Mouse (Mus musculus): ENCODE measurements around the gene Ptgdr2.

Gene Ptgdr2

DNA sequence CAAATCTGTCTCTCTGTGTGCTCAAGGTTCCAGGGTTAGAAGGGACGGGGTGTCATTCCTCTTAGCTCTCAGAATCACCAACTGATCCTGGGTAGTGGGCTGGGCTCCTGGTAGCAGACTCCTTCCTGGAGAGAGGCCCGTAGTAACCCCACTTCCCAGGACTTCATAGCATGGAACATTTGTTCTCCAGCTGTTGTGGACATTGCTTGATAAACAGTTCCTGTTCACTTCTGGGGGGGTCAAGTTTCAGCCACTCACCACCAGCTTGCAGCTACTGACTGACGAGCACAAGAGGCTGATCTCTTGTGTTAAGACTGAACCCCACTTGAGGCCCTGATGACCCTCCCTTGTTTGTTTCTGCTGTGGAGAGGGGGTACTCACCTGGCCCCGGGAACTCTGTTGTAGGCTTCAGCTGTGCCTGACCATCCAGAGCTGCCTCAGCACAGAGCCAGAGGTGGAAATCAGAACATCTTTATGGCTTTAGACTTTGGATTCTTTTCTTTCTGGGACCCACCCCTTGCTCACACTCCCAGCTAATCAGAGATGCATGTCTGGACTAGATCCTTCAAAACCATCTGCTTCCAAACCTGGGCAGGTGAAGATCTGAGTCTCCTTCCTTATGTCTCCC lies 37.4 kb downstream of the Ptgdr2 start, which contains the start of gene Ms4a10:
Ms4a10 (minus strand) TSS at position 433 of the 628 bp plus-strand sequence.
- peak in 1 of 2 experiments; percentile 67 for DNase-seq (ENCODE audit: inconsistent age in 2 of 2, low spot score in 1 of 2)

DNA sequence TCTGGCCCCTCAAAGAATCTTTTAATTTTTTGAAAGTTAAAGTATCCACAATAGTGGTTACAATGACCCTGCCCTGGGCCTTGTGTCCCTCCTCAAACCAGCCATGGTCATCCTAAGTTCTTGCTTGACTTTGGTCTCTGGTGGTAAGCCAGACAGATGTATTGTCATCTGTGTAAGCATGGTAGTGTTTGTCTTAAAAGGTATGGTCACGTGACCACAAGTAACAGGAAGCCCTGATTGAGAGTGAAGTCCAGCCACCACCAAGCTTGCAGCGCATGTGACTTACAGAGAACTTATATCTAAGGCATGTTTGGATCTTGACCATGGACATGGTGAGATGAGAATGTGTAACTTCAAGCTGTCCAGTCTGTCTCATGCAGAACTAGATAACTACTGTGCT lies 38.2 kb downstream of the Ptgdr2 start:
- DNase-seq (ENCODE audit: inconsistent age in 2 of 2, low spot score in 1 of 2): no peak

DNA sequence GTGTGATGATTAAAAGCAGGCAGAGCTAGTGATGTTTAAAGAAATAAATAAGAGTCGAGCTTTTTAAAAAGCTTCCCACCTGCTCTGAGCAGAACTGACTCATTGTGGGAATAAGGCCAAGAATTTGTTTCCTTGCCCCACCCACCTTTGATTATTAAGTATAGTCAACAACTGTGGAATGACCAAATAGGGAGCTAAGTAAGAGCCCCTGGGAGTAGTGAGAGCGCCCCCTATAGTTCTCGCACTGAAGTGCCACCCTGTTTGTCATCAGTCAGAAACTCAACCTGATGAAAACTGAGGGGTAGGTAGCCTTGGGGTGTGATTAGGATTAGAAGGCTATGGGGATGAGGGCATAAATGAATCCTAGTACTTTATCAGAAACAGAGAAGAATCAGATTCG lies 39.4 kb downstream of the Ptgdr2 start:
- peak in 1 of 2 experiments; percentile 81 for DNase-seq (ENCODE audit: inconsistent age in 2 of 2, low spot score in 1 of 2)

DNA sequence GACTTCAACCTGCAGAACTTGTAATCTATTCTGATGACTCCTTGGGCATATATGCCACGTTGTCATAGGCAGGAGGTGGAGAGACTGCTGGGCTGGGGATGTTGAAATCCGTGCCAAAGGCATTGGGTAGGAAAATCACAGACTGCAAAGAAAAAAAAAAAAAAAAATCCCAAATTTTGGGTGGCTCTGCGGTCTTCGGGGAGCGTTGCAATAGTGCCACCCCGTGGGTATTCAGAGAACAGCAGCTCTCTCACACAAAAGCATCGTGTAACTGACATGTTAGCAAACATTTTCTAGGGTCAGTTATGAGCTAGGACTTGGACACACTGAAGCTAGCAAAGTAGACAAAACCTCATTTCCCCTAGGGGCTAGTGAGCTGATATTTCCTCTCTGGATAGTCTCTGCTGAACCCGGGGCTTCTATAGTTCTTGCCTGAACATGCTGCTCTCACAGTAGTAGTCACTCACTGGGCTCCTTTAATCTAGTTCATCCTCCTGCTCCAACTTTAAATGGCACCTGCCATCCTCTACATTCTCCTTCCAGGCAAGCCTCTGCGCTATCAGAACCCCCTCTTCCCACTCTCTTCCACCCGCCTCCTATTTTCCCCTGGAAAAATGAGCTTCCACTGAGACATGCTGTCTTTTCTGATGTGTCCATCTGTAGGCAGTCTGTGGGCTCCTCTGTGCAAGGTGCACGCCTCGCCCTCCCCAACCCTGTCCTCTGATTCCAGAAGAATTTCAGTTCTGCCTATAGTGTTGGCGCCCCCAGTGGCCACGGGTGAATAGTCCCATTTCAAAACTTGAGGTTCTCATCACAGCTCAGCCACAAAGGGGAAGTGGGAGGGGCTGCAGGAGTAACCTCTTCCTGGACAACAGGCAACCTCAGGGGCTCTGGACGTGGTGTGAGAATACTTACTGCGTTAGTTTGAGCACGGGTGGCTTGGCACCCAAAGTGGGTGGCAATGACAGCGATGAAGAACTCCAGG lies 42.5 kb downstream of the Ptgdr2 start:
- DNase-seq (ENCODE audit: inconsistent age in 2 of 2, low spot score in 1 of 2): peak; percentile 72 to 89

DNA sequence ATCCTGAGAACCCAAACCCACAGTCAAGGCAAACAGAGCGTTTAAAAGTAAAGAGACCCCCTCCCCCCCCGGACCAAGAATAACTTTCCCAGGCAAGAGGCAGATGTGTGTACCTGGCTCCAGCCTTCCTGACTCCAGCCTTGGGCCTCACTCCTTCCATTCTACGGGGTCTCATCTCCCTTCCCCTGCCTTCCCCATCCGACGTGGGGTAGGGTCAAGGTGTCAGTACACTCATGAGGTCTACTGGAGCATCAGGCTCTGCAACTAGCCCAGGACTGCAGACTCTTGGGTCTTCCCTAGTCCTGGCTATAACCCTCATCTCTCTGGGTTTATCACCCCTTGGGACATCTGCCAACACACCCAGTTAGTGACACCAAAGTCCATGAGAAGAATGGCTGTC lies 43.2 kb downstream of the Ptgdr2 start:
- no peak for DNase-seq (ENCODE audit: inconsistent age in 2 of 2, low spot score in 1 of 2)

DNA sequence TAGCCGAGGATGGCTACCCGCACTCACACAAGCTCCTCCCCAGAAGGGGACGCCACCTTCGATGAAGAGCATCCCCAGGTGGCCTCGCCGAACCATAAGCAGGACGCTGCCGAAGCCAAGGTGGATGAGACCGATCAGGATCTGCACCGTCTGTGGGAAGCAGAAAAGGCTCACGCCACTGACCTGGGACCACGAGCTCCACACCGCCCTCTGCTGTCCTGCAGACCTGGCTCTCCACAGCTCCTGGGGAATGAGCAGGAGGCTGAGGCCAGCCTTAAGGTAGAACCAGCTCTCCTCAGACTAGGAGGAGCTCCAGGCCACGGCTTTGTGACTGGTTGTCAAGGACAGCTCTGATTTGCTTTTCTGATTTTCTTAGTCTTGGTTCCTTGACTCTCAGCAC lies 46.2 kb downstream of the Ptgdr2 start:
- DNase-seq (ENCODE audit: inconsistent age in 2 of 2, low spot score in 1 of 2): peak; percentile 42 to 79

DNA sequence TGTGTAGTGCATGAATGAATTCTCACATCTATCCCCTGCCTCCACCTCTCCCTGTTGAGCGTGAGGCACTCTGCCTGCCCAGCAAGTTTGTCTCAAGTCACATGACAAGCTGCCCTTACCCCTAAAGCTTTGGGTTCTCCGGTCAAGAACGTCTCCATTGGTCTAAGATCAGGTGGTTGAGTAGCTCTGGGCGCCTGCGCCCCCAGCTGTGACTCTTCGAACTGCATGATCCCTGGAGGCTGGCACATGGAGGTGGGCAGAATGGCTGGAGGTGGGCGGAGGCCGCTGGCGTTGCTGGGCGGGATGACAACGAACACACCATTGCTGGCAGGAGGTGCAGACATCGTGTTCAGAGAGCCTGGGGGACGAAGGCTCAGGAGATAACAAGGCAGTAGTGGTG lies 47.6 kb downstream of the Ptgdr2 start:
- DNase-seq (ENCODE audit: inconsistent age in 2 of 2, low spot score in 1 of 2): no peak

DNA sequence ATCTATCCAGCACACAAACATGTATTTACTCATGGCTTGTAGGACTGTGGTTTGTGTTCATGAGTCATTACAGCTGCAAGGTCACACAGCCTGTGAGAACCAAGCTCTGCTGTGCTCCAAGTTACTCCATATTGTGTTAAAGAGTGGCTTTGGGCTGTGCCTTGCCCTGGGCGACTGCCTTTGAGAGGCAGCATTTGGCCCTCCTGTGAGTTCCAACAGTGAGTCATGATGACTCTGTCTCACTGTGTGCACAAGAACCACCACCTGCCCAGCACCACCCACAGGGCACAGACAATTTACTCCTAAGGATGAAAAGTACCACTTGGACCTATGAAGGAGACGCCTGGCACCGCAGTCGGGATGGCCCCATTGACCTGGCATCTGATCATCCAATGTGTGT lies 48.9 kb downstream of the Ptgdr2 start:
- DNase-seq (ENCODE audit: inconsistent age in 2 of 2, low spot score in 1 of 2): peak; percentile 47 to 73

DNA sequence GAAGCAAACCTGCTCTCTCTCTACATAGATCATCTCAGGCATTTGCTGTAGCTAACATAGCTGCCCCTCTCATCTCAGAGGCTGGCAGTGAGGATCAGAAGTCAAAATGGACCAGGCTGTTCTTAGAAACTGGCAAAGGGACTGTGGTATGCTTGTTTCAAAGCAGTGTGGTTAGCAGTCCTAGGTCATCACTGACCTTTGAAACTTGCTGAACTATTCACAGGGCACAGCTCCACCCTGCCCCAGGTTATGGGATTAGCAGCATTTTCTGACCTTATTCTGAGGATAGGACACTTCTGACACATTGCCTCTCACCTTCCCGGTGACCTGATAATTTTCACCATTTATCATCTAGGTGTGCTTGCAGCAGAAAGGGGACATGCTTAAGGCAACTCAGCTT lies 51.6 kb downstream of the Ptgdr2 start:
- DNase-seq (ENCODE audit: inconsistent age in 2 of 2, low spot score in 1 of 2): no peak

DNA sequence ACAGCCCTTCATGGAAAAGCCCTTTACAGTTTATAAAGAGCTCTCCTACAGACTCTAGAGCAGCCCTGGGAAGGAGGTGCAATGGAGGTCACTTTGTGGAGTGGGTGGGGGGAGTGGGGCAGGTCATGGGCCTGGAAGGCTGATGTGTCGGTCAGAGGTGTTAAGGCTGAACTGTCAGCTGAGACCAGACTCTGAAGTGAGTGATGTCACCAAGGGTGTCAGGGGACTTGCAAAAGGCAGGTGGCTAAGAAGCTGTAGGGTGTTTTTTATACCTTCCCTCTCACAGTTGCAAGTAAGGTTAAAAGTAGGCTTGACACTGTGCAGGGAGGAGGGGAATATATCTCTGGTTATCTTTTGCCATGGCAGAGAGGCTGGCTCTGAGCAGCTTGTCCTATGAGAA lies 53.8 kb downstream of the Ptgdr2 start:
- no peak for DNase-seq (ENCODE audit: inconsistent age in 2 of 2, low spot score in 1 of 2)

DNA sequence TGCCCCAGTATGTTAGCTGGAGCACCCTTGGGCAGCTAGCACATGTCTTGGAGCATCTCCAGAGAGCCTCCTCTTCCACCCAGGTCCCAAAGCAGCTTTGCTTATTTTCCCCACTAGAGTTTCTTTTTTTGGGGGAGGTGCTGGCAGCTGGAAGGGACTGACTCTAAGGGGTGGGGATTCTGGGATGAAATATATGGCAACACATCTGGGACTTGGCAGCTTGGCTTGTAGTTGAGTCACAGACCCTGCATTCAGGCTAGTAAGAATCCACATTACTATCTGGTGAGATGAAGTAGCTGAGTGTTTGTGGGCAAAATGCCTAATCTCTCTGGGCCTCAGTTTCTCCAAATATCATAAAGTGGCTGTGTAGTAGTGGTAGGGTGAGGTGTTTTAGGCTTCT lies 55.0 kb downstream of the Ptgdr2 start:
- DNase-seq (ENCODE audit: inconsistent age in 2 of 2, low spot score in 1 of 2): no peak

Measured in adrenal gland, adult (tissue).